Mouse (Mus musculus): ENCODE measurements around the gene Ptges. TPM values are rescaled to one million over a fixed set of nuclear protein-coding genes. Genes with fewer than 3 reads are reported as not detected.
"Not testable (repeated sequence)": the region's sequence is repeated elsewhere in the genome, so short reads cannot be mapped to it uniquely, and the experiment has no call there.

The Ptges gene
- polyA plus RNA-seq, 1 experiment from 2014 or later, result 2.7 TPM

GRCm38 (mm10) chr2:30927151-30927781 lies 2.4 kb downstream of the Ptges start:
- no peak for ATAC-seq (replicated peaks)
- Histone ChIP-seq H3K4me1 (peaks cover 13% of the 10 kb centered on the region), H3K4me2 (replicated peaks) (no peak overlapping the region), H3K9ac (replicated peaks) (no peak overlapping the region), H3K4me3 (no peak overlapping the region), H3K9me3 (no peaks in the 10 kb centered on the region), H3K36me3 (no peaks in the 10 kb centered on the region), H3K27ac (replicated peaks) (no peak overlapping the region), H3K27me3 (no peaks in the 10 kb centered on the region)
- WGBS, result 70% methylated on average over 9 of the region's 9 CpGs

DNA sequence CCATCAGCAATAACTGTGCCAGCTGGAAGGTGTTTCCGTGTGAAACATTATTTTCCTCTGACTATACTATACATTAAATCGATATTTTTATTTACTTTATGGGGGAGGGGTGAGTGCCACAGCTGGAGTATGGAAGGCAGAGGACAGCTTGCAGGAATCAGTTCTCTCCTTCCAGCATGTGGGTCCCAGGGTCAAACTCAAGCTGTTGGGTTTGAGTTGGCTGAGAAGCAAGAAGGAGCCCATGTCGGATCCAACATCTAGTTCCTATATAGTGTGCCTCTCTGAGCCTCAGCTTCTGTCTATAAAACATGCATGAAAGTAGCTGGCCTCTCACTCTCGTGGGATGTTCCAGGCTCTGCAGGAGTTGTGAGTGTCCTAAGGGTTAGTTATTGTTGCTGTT lies 3.3 kb downstream of the Ptges start:
- no peak overlapping the region for H3K27ac ChIP-seq (replicated peaks)
- 82% methylated on average over 4 of the region's 4 CpGs for WGBS
- no peak overlapping the region for H3K4me2 ChIP-seq (replicated peaks)

GRCm38 (mm10) chr2:30925181-30925580 lies 4.5 kb downstream of the Ptges start:
- WGBS, result 81% methylated on average over 4 of the region's 4 CpGs
- Histone ChIP-seq H3K4me1 (peaks cover 13% of the 10 kb centered on the region), H3K9ac (replicated peaks) (no peak overlapping the region), H3K9me3 (no peaks in the 10 kb centered on the region), H3K4me3 (no peak overlapping the region), H3K27ac (replicated peaks) (no peak overlapping the region), H3K4me2 (replicated peaks) (no peak overlapping the region), H3K36me3 (no peaks in the 10 kb centered on the region), H3K27me3 (no peaks in the 10 kb centered on the region)
- no peak for ATAC-seq (replicated peaks)

More for the DNA sequence above, 3.3 kb downstream of the Ptges start:
- peaks cover 13% of the 10 kb centered on the region for H3K4me1 ChIP-seq
- no peaks in the 10 kb centered on the region for H3K9me3 ChIP-seq
- H3K27me3 ChIP-seq, result no peaks in the 10 kb centered on the region
- no peak overlapping the region for H3K9ac ChIP-seq (replicated peaks)
- ATAC-seq (replicated peaks), result no peak
- H3K36me3 ChIP-seq, result no peaks in the 10 kb centered on the region
- no peak overlapping the region for H3K4me3 ChIP-seq

- no peak overlapping the region for H3K4me2 ChIP-seq (replicated peaks)
- WGBS, result 63% methylated on average over 3 of the region's 3 CpGs
- H3K27me3 ChIP-seq, result no peaks in the 10 kb centered on the region
- H3K9ac ChIP-seq (replicated peaks), result no peak overlapping the region
- H3K4me1 ChIP-seq, result no peaks in the 10 kb centered on the region
- H3K9me3 ChIP-seq, result no peaks in the 10 kb centered on the region
- no peak overlapping the region for H3K27ac ChIP-seq (replicated peaks)
- no peaks in the 10 kb centered on the region for H3K36me3 ChIP-seq
- H3K4me3 ChIP-seq, result no peak overlapping the region
- no peak for ATAC-seq (replicated peaks)
Observed at GRCm38 (mm10) chr2:30923099-30923498, 6.6 kb downstream of the Ptges start.

GRCm38 (mm10) chr2:30920216-30920615 lies 9.4 kb downstream of the Ptges start:
- Histone ChIP-seq H3K36me3 (no peaks in the 10 kb centered on the region), H3K9ac (replicated peaks) (no peak overlapping the region), H3K27ac (replicated peaks) (no peak overlapping the region), H3K4me3 (no peak overlapping the region), H3K4me2 (replicated peaks) (no peak overlapping the region), H3K4me1 (no peaks in the 10 kb centered on the region), H3K27me3 (no peaks in the 10 kb centered on the region), H3K9me3 (no peaks in the 10 kb centered on the region)
- WGBS, result 82% methylated on average over 7 of the region's 7 CpGs
- ATAC-seq (replicated peaks), result no peak

DNA sequence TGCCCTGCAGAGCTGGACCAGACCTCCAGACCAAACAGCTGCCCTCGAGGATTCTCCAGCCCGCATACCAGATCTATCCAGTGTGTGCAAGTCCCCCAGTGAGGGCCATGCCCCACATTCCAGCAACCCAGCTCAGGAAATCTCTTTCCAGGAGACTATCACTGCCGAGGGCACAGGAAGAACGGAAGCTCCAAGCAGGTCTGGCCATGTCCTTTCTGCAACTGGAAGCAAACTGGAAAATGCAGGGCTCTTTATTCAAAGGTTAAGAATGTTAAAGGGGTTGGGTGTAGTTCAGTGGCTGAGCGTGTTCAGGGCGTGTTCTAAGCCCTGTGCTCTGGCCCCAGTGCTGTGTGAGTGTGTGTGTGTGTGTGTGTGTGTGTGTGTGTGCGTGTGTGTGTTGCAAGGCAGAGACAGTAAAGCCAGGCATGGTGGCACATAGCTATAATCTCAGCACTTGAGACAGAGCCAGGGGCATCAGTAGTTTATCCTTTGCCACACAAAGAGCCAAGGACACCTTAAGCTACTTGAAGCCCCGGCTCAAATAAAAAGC lies 10.8 kb downstream of the Ptges start:
- no peak overlapping the region for H3K4me2 ChIP-seq (replicated peaks)
- 64% methylated on average over 8 of the region's 8 CpGs for WGBS
- H3K27me3 ChIP-seq, result no peaks in the 10 kb centered on the region
- no peaks in the 10 kb centered on the region for H3K9me3 ChIP-seq
- H3K9ac ChIP-seq (replicated peaks), result no peak overlapping the region
- H3K4me1 ChIP-seq, result no peaks in the 10 kb centered on the region
- no peak overlapping the region for H3K27ac ChIP-seq (replicated peaks)
- no peak for ATAC-seq (replicated peaks)
- H3K36me3 ChIP-seq, result no peaks in the 10 kb centered on the region
- no peak overlapping the region for H3K4me3 ChIP-seq

- Histone ChIP-seq H3K4me3 (no peak overlapping the region), H3K36me3 (no peaks in the 10 kb centered on the region), H3K9me3 (no peaks in the 10 kb centered on the region), H3K9ac (replicated peaks) (no peak overlapping the region), H3K4me1 (no peaks in the 10 kb centered on the region), H3K27me3 (no peaks in the 10 kb centered on the region), H3K27ac (replicated peaks) (no peak overlapping the region), H3K4me2 (replicated peaks) (no peak overlapping the region)
- ATAC-seq (replicated peaks), result no peak
- 58% methylated on average over 6 of the region's 6 CpGs for WGBS
Observed at GRCm38 (mm10) chr2:30918126-30918525, 11.5 kb downstream of the Ptges start.

DNA sequence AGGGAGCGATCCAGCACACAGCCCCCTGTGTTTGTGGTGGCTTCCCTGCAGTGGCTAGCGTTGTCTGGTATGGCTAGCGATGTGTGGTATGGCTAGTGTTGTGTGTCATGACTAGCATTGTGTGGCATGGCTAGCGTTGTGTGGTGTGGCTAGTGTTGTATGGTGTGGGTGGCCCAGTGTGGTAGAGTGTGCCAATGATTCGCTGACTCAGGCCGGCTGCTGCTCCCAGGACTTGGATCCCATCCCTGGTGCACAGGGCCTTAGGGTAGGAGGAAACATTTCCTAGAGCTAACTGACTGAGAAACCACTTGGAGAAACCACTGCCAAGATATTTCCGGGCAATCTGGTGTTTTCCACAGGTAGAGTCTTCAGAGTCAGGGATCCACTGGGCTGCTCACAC lies 12.0 kb downstream of the Ptges start:
- H3K36me3 ChIP-seq, result no peaks in the 10 kb centered on the region
- 93% methylated on average over 7 of the region's 7 CpGs for WGBS
- no peak overlapping the region for H3K4me2 ChIP-seq (replicated peaks)
- ATAC-seq (replicated peaks), result no peak
- H3K9ac ChIP-seq (replicated peaks), result no peak overlapping the region
- no peaks in the 10 kb centered on the region for H3K27me3 ChIP-seq
- H3K4me3 ChIP-seq, result no peak overlapping the region
- no peak overlapping the region for H3K27ac ChIP-seq (replicated peaks)
- no peaks in the 10 kb centered on the region for H3K9me3 ChIP-seq
- H3K4me1 ChIP-seq, result no peaks in the 10 kb centered on the region

DNA sequence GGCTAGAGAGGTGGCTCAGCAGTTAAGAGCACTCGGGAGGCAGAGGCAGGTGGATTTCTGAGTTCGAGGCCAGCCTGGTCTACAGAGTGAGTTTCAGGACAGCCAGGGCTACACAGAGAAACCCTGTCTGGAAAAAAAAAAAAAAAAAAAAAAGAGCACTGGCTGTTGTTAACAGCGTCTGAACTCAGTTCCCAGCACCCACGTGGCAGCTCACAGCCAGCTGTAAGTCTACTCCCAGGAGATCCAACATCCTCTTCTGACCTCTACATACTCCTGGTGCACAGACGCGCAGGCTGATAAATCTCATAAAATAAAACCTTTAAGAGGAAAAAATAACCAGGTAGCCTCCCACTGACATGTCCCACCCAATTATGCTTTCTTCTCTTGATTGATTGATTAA lies 13.7 kb downstream of the Ptges start:
- H3K4me2 ChIP-seq (replicated peaks); H3K9ac ChIP-seq (replicated peaks); H3K4me3 ChIP-seq; H3K27me3 ChIP-seq; H3K4me1 ChIP-seq; H3K9me3 ChIP-seq; H3K27ac ChIP-seq (replicated peaks); H3K36me3 ChIP-seq; ATAC-seq (replicated peaks): not testable (repeated sequence)
- WGBS, result 77% methylated on average over 6 of the region's 6 CpGs

- Histone ChIP-seq H3K9me3 (no peaks in the 10 kb centered on the region), H3K27me3 (no peaks in the 10 kb centered on the region), H3K36me3 (no peaks in the 10 kb centered on the region), H3K9ac (replicated peaks) (no peak overlapping the region), H3K27ac (replicated peaks) (no peak overlapping the region), H3K4me1 (no peaks in the 10 kb centered on the region), H3K4me3 (no peak overlapping the region), H3K4me2 (replicated peaks) (no peak overlapping the region)
- 71% methylated on average over 5 of the region's 5 CpGs for WGBS
- ATAC-seq (replicated peaks), result no peak
Observed at GRCm38 (mm10) chr2:30915376-30915775, 14.3 kb downstream of the Ptges start.

DNA sequence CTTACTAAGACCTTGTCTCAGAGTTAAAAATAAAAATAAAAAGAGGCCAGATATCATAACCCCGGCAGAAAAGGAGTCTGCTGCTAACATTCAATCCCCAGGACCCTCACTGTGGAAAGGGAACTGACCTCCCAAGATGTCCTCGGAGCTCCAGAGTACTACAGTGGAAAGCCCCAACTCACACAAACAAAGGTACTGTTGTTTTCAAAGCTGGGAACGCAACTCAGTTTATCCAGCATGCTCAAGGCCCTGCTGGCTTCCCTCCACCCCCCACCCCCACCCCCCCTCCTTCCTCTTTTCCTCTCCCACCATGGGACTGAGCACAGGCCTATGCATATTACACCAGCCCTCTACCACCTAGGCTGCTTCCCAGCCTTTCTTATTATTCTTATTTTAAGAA lies 14.8 kb downstream of the Ptges start:
- H3K27me3 ChIP-seq, result no peaks in the 10 kb centered on the region
- no peaks in the 10 kb centered on the region for H3K9me3 ChIP-seq
- no peaks in the 10 kb centered on the region for H3K4me1 ChIP-seq
- H3K27ac ChIP-seq (replicated peaks), result no peak overlapping the region
- no peak overlapping the region for H3K9ac ChIP-seq (replicated peaks)
- 23% methylated on average over 3 of the region's 3 CpGs for WGBS
- no peak for ATAC-seq (replicated peaks)
- H3K36me3 ChIP-seq, result no peaks in the 10 kb centered on the region
- H3K4me3 ChIP-seq, result no peak overlapping the region
- H3K4me2 ChIP-seq (replicated peaks), result no peak overlapping the region

GRCm38 (mm10) chr2:30913022-30913421 lies 16.6 kb downstream of the Ptges start:
- no peak overlapping the region for H3K4me3 ChIP-seq
- no peaks in the 10 kb centered on the region for H3K36me3 ChIP-seq
- H3K27me3 ChIP-seq, result no peaks in the 10 kb centered on the region
- H3K4me2 ChIP-seq (replicated peaks), result no peak overlapping the region
- 86% methylated on average over 8 of the region's 8 CpGs for WGBS
- no peak overlapping the region for H3K27ac ChIP-seq (replicated peaks)
- H3K4me1 ChIP-seq, result no peaks in the 10 kb centered on the region
- H3K9ac ChIP-seq (replicated peaks), result no peak overlapping the region
- ATAC-seq (replicated peaks), result no peak
- H3K9me3 ChIP-seq, result no peaks in the 10 kb centered on the region

GRCm38 (mm10) chr2:30912291-30912773 lies 17.3 kb downstream of the Ptges start:
- no peak for ATAC-seq (replicated peaks)
- H3K4me1 ChIP-seq, result no peaks in the 10 kb centered on the region
- no peak overlapping the region for H3K4me2 ChIP-seq (replicated peaks)
- no peak overlapping the region for H3K27ac ChIP-seq (replicated peaks)
- no peak overlapping the region for H3K9ac ChIP-seq (replicated peaks)
- 56% methylated on average over 4 of the region's 4 CpGs for WGBS
- H3K9me3 ChIP-seq, result no peaks in the 10 kb centered on the region
- H3K4me3 ChIP-seq, result no peak overlapping the region
- no peaks in the 10 kb centered on the region for H3K27me3 ChIP-seq
- H3K36me3 ChIP-seq, result no peaks in the 10 kb centered on the region
